Mouse (Mus musculus) bone marrow, adult 2 months (tissue): ENCODE results near the gene Ehbp1l1. TPM values are rescaled to one million over a fixed set of nuclear protein-coding genes. Genes with fewer than 3 reads are reported as not detected.
A peak's percentile ranks its signal among the peaks of the same experiment; 100 is the strongest.

Source experiments
- H3K27ac ChIP-seq: fragments of 200-500 bp; 2 replicates; pipeline ENCODE4 v1.5.1; 2012; ENCODE audit warnings: low read depth, mild to moderate bottlenecking, control low read depth, inconsistent platforms, low read length; ENCODE audit not compliant: control insufficient read depth, poor library complexity, insufficient read depth
- H3K4me1 ChIP-seq: fragments of 200-500 bp; 2 replicates; pipeline ENCODE4 v1.6.1; 2011; ENCODE audit warnings: low read length; ENCODE audit not compliant: control insufficient read depth, insufficient read depth
- H3K4me3 ChIP-seq: fragments of 200-500 bp; replicated peaks from 2 replicates; pipeline ENCODE3; 2011; ENCODE audit warnings: mild to moderate bottlenecking, low read depth, low read length, control low read depth; ENCODE audit not compliant: control insufficient read depth
- CTCF ChIP-seq: fragments of 200-500 bp; IDR thresholded peaks from 2 replicates; pipeline ENCODE4 v1.5.1; 2011; ENCODE audit warnings: low read length, control low read depth; ENCODE audit not compliant: control insufficient read depth, insufficient read depth
- POLR2A ChIP-seq: fragments of 200-500 bp; IDR thresholded peaks from 2 replicates; pipeline ENCODE4 v1.6.1; 2011; ENCODE audit warnings: low read depth, mild to moderate bottlenecking, control low read depth, low read length, borderline replicate concordance; ENCODE audit not compliant: control insufficient read depth
- WGBS: fragments of 180-500 bp; shearing (Covaris S2); methylation state at CpG from one replicate; pipeline ENCODE4 v1.1.7; 2018; 5-methylcytosine and 5-hydroxymethylcytosine counted together
- polyA plus RNA-seq: library from polyadenylated mRNA; stranded (reverse); fragments of >200 nt; gene quantifications from 2 replicates; pipeline ENCODE4 v1.2.4, GENCODE M21; 2011; ENCODE audit warnings: low replicate concordance; ENCODE audit not compliant: missing spikeins, insufficient read depth, insufficient read length

The Ehbp1l1 gene
- polyA plus RNA-seq, 1 experiment: 224 TPM

DNA sequence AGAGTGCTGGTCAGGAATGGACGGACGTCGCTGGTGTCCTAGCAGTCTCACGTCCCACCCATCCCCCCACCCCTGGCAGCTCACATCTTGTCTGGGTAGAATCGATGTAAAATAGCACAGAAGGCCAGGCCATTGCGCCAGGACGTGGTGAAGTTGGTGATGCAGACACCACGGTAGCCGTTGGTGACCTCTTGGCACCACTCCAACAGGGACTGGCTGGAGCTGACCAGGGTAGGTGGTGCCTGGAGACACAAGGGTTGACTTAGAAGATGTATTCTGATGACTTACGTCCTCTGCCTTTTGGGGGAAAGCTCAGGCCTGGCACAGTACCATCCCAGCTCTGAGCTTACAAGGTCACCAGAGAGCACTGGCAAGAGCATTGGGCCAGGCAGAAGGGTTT, 9.2 kb downstream of the Ehbp1l1 start:
- no peak overlapping the region for H3K4me3 ChIP-seq
- WGBS: 87% methylated on average over 10 of the region's 10 CpGs

DNA sequence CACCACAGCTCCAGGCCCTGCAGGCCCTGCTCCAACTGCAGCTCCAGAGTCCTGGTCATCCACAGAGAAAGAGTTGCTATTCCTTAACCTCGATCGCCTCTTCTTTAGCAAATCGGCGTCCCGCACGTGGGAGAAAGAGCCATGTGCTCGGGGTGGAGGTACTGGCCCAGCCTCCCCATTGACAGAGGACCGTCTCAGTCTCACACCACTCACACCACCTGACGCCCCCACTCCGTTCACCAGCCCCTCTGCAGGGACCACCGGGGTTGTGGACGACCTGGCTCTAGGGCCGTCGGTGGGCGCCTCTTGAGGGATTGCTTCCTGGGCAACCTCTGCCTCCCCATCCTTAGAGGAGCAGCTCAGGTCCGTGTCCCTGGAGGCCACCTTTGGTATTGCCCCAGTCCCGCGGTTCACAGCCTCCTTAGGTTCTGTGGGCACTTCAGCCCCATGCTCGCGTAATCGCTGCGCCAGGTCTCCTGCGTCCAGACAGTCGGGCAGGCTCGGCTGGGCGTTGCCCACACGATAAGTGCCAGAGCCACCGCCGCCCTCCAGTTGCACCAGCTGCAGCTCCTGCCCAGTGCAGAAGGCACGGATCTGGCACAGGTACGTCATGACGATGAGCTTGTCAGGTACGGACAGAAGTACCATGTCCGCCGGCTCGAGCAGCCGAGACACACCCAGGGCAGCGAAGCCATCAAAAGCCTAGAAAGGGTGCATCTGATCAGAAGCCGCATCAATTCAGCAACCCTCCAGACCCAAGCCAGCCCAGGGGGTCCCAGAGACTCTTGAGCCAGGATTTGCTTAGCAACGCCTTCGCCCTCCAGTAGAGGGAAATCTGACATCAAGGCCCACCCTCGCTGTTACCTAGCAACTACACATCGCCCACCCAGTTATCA, 10.1 kb downstream of the Ehbp1l1 start:
- Histone ChIP-seq H3K4me1 (peaks cover 14% of the 10 kb centered on the region), H3K4me3 (no peak overlapping the region), H3K27ac (peak overlapping the region; percentile 45)
- 83% methylated on average over 43 of the region's 43 CpGs for WGBS
- TF ChIP-seq POLR2A: peak; percentile 52; the same call in 1 of the 2 replicates
- peak; percentile 32 for TF ChIP-seq CTCF

More for the DNA sequence above, 9.2 kb downstream of the Ehbp1l1 start:
- Histone ChIP-seq H3K27ac (no peak overlapping the region; the same call in 1 of the 2 replicates), H3K4me1 (peaks cover 10% of the 10 kb centered on the region)
- TF ChIP-seq CTCF: no peak
- no peak; the same call in 1 of the 2 replicates for TF ChIP-seq POLR2A

DNA sequence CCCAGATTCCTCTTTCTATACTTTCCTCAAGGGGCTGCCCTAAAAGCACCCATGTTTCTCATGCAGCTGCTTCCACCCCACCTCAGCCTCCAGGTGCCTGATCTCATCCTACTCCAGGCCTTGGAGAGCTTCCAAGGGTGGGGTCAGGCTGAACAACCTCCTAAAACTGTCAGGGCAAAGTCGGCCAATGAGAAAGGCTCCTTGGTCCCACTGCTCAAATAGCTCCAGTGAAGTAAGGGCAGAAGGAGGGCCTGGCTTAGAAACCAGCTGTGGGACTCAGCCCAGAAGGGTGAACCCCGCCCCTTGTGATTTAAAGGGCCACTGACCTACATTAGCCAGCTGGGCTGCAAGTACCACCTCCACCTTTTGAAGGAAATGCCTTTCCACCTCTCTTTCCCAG, 12.4 kb downstream of the Ehbp1l1 start:
- Histone ChIP-seq H3K27ac (peak overlapping the region; percentile 2; the same call in 1 of the 2 replicates), H3K4me3 (no peak overlapping the region), H3K4me1 (peaks cover 14% of the 10 kb centered on the region)
- TF ChIP-seq POLR2A (no peak), CTCF (no peak)
- 13% methylated on average over 2 of the region's 2 CpGs for WGBS

DNA sequence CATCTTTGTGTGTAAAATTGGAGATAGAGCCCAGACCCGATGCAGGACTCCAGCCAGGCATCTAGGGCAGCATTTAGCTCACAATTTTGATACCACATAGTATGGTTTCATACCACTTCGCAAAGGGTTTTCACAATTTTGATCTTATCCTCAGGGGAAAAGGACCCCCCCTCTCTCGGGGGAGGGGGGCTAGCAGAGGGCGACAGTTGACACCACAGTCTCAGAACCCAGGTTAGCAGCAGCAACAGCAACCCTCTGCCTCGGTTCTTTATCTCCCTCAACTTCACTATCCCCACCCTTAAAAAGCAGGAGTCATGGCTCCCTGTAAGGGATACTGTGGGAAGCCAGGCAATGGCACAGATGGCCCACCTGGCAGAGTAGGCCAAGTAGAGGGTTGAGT, 12.9 kb downstream of the Ehbp1l1 start:
- Histone ChIP-seq H3K27ac (no peak overlapping the region), H3K4me3 (no peak overlapping the region), H3K4me1 (peaks cover 14% of the 10 kb centered on the region)
- WGBS: 57% methylated on average over 5 of the region's 5 CpGs
- TF ChIP-seq CTCF (no peak), POLR2A (no peak)

DNA sequence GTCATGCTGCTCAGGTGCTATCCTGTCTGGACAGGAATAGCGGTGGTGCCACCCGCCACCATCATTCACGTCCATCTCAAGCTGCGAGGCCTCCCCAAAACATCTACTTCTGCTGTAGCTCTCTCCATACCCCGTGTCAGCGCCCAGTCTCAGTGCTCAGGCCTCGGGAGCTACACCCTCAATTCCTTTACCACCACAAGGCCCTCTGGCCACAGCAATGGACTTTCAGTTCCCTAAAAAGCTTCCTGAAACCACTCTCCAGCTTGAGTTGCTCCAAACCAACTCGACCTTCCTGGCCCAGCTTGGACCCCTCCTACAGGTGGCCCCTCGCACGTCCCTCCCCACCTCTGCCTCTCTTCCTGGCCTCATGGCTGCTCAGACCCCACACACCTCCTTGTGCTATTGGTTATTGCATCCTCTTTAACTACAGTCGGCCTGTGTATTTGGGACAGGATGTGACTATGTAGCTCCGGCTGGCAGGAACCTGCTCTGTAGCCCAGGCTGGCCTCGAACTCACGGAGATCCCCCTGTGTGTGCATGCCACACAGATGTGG, 14.1 kb downstream of the Ehbp1l1 start:
- peaks cover 14% of the 10 kb centered on the region for H3K4me1 ChIP-seq

DNA sequence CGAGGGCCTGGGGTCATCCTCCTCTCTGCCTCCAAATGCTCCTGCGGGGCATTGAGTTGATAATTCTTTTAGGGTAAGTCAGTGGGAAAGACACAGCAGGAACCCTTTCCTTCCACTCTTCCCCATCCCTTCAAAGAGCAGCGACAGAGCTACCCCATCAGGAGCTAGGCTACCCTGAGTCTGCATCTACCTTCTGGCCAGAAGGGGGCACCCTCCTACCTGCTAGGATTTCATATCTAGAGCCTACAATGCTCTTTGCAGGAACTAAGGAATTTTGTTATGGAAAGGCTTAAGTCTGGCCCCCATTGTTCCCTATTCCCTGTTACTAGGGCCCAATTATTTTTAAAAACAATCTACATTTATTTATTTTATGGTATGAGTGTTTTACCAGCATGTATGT, 14.9 kb downstream of the Ehbp1l1 start:
- H3K4me1 ChIP-seq: peaks cover 12% of the 10 kb centered on the region
- no peak for TF ChIP-seq POLR2A
- peak; percentile 81 for TF ChIP-seq CTCF
- H3K27ac ChIP-seq: no peak overlapping the region
- H3K4me3 ChIP-seq: no peak overlapping the region
- WGBS: 42% methylated on average over 3 of the region's 3 CpGs

More for the DNA sequence above, 14.1 kb downstream of the Ehbp1l1 start:
- no peak for TF ChIP-seq CTCF
- TF ChIP-seq POLR2A: peak; percentile 14; the same call in 1 of the 2 replicates
- no peak overlapping the region for H3K4me3 ChIP-seq
- H3K27ac ChIP-seq: peak overlapping the region; percentile 47
- 46% methylated on average over 14 of the region's 14 CpGs for WGBS

DNA sequence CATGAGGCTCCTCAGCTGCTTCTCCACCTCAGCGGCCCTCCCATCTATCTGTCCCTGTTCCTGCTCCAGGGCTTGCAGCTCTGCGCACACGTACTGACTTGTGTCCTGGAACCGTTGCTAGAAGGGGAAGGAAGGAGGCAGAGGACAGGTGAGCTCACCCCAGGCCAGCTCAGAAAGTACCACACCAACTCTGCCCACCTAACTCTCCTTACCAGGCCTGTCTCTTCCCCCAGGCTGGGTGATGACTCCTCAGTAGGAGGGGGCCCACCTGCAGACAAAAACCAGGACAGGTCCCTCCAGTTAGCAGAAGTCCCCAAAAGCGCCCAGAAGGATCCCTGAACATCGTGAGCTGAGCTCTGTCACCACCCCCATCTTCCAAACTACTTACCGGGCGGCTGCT, 15.5 kb downstream of the Ehbp1l1 start:
- TF ChIP-seq CTCF: no peak
- TF ChIP-seq POLR2A: no peak
- Histone ChIP-seq H3K4me3 (no peak overlapping the region), H3K27ac (no peak overlapping the region; the same call in 1 of the 2 replicates), H3K4me1 (peaks cover 12% of the 10 kb centered on the region)
- WGBS: 92% methylated on average over 8 of the region's 8 CpGs

DNA sequence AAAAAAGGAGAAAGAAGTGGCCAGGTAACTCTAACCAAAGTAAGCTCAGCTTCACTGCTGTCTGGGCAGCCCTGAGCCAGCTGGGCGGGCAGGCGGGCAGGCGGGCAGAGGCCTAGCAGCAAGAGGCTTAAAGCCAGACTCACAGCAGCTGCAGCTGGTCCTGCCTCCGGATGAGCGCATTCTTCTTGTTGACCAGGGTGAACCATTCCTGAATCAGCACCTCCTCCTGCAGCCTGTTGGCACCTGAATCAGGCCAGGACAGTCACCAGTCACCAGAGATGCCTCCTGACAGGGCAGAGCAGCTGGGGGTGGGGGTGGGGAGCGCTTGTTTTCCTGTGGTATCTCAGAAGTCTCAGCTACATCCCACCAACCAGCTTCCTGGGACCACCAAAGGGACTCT, 16.0 kb downstream of the Ehbp1l1 start:
- Histone ChIP-seq H3K4me1 (peaks cover 14% of the 10 kb centered on the region), H3K27ac (no peak overlapping the region), H3K4me3 (no peak overlapping the region)
- no peak for TF ChIP-seq POLR2A
- no peak for TF ChIP-seq CTCF
- 94% methylated on average over 6 of the region's 6 CpGs for WGBS
